Mouse (Mus musculus) cerebellum, adult 2 months (tissue): ENCODE results near the gene Gm42372.
A peak's percentile ranks its signal among the peaks of the same experiment; 100 is the strongest.

ENCODE experiments used
- CTCF ChIP-seq: fragments of 200-500 bp; IDR thresholded peaks from 2 replicates; pipeline ENCODE4 v1.5.1; 2011; ENCODE audit warnings: low read depth, mild to moderate bottlenecking, control low read depth, low read length, moderate library complexity, borderline replicate concordance; ENCODE audit not compliant: insufficient read depth
- POLR2A ChIP-seq: fragments of 200-500 bp; IDR thresholded peaks from 2 replicates; pipeline ENCODE4 v1.6.1; 2011; ENCODE audit warnings: low read length, control low read depth, borderline replicate concordance; ENCODE audit not compliant: insufficient read depth

DNA sequence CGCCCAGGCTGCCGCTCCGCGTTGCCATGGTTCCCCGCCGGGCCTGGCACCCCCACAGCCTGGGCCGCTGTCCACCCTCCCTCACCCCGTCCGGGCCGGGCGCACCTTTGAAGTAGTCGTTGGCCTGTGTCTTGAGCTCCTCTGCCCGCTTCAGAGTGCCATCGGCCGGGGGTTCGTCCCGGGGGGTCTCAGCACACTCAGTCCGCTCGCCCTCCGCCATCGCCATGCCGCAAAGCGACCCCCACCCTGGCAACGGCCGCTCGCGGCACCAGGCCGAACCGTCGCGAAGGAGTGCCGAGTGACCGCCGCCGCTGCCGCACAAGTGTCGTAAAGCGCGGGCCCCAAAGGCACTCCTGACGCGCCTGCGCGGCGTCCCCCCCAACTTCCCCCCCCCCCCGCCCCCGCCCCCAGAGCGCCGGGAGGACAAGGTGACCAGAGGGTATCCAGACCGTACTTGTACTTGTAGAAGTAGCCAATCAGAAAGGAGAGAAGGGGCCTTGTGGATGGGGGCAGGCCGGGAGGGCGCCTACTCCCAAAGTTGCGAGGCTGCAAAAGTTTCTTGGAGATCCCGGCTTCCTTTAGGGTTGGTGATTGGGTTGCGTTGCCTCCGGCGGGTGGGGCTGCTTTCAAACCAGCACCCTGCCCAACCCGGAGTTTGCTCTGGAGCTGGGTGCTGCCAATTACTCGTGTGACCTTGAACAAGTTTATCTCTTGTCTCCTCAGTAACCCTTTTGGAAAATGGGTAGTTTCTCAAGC lies 44.9 kb downstream of the Gm42372 start, which contains the start of gene Ppp5c:
- TF ChIP-seq CTCF, result no peak
- peak; percentile 67 for TF ChIP-seq POLR2A
